In genomic region chr11:75966401-75967372, GRCm38 (mm10) we compare ENCODE assay signal across 7 mouse cellular contexts. TPM values are rescaled to one million over a fixed set of nuclear protein-coding genes. Genes with fewer than 3 reads are reported as not detected.
DNase-seq lines count a peak whose midpoint lies in the region; ATAC-seq lines count a peak whose summit lies in the region.

No protein-coding gene starts in this region.

- ATAC-seq in intestine, embryonic 16.5 days, result peak; percentile 88
- peak; percentile 72 for ATAC-seq in limb, embryonic 13.5 days (ENCODE audit: low FRiP score, low read depth)
- peak; percentile 51 for ATAC-seq in midbrain, embryonic 15.5 days (replicated peaks)

- H3K9ac ChIP-seq in intestine, embryonic 16.5 days (ENCODE audit: low read depth, low read length), result peak overlapping the region; percentile 87
- H3K9ac ChIP-seq in limb, embryonic 13.5 days, result peak overlapping the region; percentile 75
- H3K9ac ChIP-seq in midbrain, embryonic 15.5 days, result peak overlapping the region; percentile 51

- peak overlapping the region; percentile 92 for H3K4me2 ChIP-seq in intestine, embryonic 16.5 days (ENCODE audit: low read depth, low read length)
- H3K4me2 ChIP-seq in limb, embryonic 13.5 days (replicated peaks), result peak overlapping the region; percentile 94
- H3K4me2 ChIP-seq in midbrain, embryonic 15.5 days, result peak overlapping the region; percentile 97

- WGBS in intestine, embryonic 16.5 days, result under 1% methylated on average over 87 of the region's 90 CpGs
- WGBS in limb, embryonic 13.5 days, result under 1% methylated on average over 89 of the region's 90 CpGs
- under 1% methylated on average over 90 of the region's 90 CpGs for WGBS in midbrain, embryonic 15.5 days

- peaks cover 27% of the 10 kb centered on the region for H3K4me1 ChIP-seq in intestine, embryonic 16.5 days (ENCODE audit: control insufficient read depth, insufficient read depth, low read length)
- H3K4me1 ChIP-seq in limb, embryonic 13.5 days, result peaks cover 25% of the 10 kb centered on the region
- H3K4me1 ChIP-seq in midbrain, embryonic 15.5 days, result peaks cover 47% of the 10 kb centered on the region

- H3K4me3 ChIP-seq in intestine, embryonic 16.5 days (ENCODE audit: low read length), result peak overlapping the region; percentile 69
- H3K4me3 ChIP-seq in limb, embryonic 13.5 days, result peak overlapping the region; percentile 71
- H3K4me3 ChIP-seq in midbrain, embryonic 15.5 days, result peak overlapping the region; percentile 57

- H3K36me3 ChIP-seq in intestine, embryonic 16.5 days (ENCODE audit: control insufficient read depth, insufficient read depth, low read length), result no peaks in the 10 kb centered on the region
- H3K36me3 ChIP-seq in limb, embryonic 13.5 days, result no peaks in the 10 kb centered on the region
- H3K36me3 ChIP-seq in midbrain, embryonic 15.5 days (replicated peaks), result no peaks in the 10 kb centered on the region

- H3K9me3 ChIP-seq in intestine, embryonic 16.5 days (ENCODE audit: control insufficient read depth, low read length), result no peaks in the 10 kb centered on the region
- H3K9me3 ChIP-seq in limb, embryonic 13.5 days, result no peaks in the 10 kb centered on the region
- H3K9me3 ChIP-seq in midbrain, embryonic 15.5 days, result no peaks in the 10 kb centered on the region

- H3K27me3 ChIP-seq in intestine, embryonic 16.5 days (replicated peaks; ENCODE audit: control insufficient read depth, insufficient read depth, low read length), result no peaks in the 10 kb centered on the region
- H3K27me3 ChIP-seq in limb, embryonic 13.5 days, result peaks cover 41% of the 10 kb centered on the region
- H3K27me3 ChIP-seq in midbrain, embryonic 15.5 days (replicated peaks), result peaks cover 19% of the 10 kb centered on the region; the same call in 1 of the 2 replicates

- DNase-seq in adrenal gland, postnatal 10 days, result peak; percentile 92
- DNase-seq in embryo, embryonic 9.5 days (ENCODE audit: extremely low spot score), result peak; percentile 80
- DNase-seq in gonadal fat pad, adult 2 months (ENCODE audit: low read depth), result peak; percentile 16
- peak; percentile 78 to 88 for DNase-seq in spleen, adult 18-20 months

- H3K27ac ChIP-seq in intestine, embryonic 16.5 days (ENCODE audit: low read length), result peak overlapping the region; percentile 93
- no peak overlapping the region for H3K27ac ChIP-seq in limb, embryonic 13.5 days
- 0 out of 2 replicates have a peak overlapping the region, but pooled peaks have one; percentile 45 for H3K27ac ChIP-seq in midbrain, embryonic 15.5 days

RNA-seq across cellular contexts. Expression of gene Rph3al, which starts 28.5 kb away (rescaled TPM):
- total RNA-seq in adrenal gland, postnatal 10 days (2021), result 10 to 100 TPM; 11.2 to 12.2 TPM
- polyA plus RNA-seq in gonadal fat pad, adult 2 months (2012; rRNA removed), result 5.7 and 6.5 TPM in 2 replicates
- 20.1 and 21.1 TPM in 2 replicates for polyA plus RNA-seq in intestine, embryonic 16.5 days (2015; fragmentation: Nextera tagmentation; extraction: Ambion mirVana)
- 2.5 and 2.6 TPM in 2 replicates for polyA plus RNA-seq in limb, embryonic 13.5 days (2015; fragmentation: Nextera tagmentation; extraction: Ambion mirVana)
- 3.2 and 3.8 TPM in 2 replicates for polyA plus RNA-seq in midbrain, embryonic 15.5 days (2015; fragmentation: Nextera tagmentation; extraction: Ambion mirVana)

RNA-seq across cellular contexts. Expression of gene 1700016K19Rik, which starts 33.0 kb away (rescaled TPM):
- total RNA-seq in adrenal gland, postnatal 10 days (2021), result not detected
- polyA plus RNA-seq in gonadal fat pad, adult 2 months (2012; rRNA removed), result 2.0 and 5.4 TPM in 2 replicates
- 2.1 and 2.6 TPM in 2 replicates for polyA plus RNA-seq in intestine, embryonic 16.5 days (2015; fragmentation: Nextera tagmentation; extraction: Ambion mirVana)
- polyA plus RNA-seq in limb, embryonic 13.5 days (2015; fragmentation: Nextera tagmentation; extraction: Ambion mirVana), result 0.22 and 0.64 TPM in 2 replicates
- polyA plus RNA-seq in midbrain, embryonic 15.5 days (2015; fragmentation: Nextera tagmentation; extraction: Ambion mirVana), result 4.8 and 5.5 TPM in 2 replicates

Comparison
In these comparisons a context has a peak if more than half of its experiments do, and no peak if none do; other contexts are left out.
1. DNase-seq: peak in every context shown above with its lines; median percentile 92 in adrenal gland, postnatal 10 days; 83 in spleen, adult 18-20 months; 80 in embryo, embryonic 9.5 days; 16 in gonadal fat pad, adult 2 months.